Mouse (Mus musculus): ENCODE data around the gene Rnf215.

- TF ChIP-seq CTCF (IDR thresholded peaks at IDR 0.05; ENCODE audit: extremely low read depth, insufficient read depth, low read length) = no peak
- TF ChIP-seq POLR2A (IDR thresholded peaks at IDR 0.05; ENCODE audit: extremely low read depth, insufficient read depth, low read length) = no peak
Measured at GRCm38 (mm10) chr11:4142352-4142751, 7.3 kb downstream of the Rnf215 start.
